Mouse (Mus musculus): ENCODE measurements at regions not wholly inside any gene's neighbourhood (a gene's known extent, or its start where the extent isn't known, plus 50 kb on each side); places are given as distances from the start of the nearest gene placed in this dataset.
A peak's percentile ranks its signal among the peaks of the same experiment; 100 is the strongest.

DNA sequence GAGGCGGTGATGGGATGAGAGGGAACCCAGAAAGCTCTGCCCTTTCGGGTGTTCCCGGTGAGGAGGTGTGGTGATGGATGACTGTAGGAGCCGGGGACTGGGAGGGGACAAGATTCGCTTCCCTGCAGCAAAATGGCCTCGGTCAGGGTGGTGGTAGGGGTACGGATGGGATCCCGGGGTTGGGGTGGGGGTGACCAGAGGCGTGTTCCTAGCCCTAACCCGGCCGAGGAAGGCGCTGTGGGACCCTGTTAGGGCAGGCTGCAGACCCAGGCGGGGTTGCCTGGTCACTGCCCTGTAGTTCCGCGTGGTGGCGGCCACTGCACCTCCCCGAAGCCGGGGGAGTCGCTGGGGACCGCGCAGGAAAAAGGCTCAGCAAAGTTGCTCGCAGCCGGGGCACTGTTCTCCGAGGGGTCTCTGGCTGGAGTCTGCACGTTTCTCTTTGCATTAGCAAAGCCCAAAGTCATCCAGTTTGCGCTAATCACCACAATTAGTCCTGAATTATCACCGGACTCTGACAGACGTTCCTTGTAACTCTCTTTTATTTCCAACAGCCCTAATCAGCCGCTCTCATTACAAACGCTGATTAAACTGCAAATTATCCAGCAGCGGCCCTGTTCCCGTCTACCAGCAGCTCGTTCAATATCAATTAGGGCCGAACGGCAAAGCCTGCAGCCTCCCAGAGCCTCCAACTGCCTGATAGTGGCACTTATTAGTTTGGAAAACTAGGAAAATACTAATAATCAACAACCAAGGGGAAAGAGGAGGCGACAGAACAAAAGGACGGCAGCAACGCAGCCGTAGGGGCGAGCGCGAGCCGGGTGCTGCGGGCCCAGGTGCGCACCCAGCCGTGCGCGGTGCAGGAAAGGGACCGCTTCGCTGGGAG lies 78.8 kb upstream of the Tbca start:
- DNase-seq, result peak; percentile 34 to 40

GRCm38 (mm10) chr13:94710574-94711172 lies 78.0 kb upstream of the Tbca start:
- no peak for DNase-seq

GRCm38 (mm10) chr13:94713451-94713850 lies 75.3 kb upstream of the Tbca start:
- DNase-seq, result no peak

DNA sequence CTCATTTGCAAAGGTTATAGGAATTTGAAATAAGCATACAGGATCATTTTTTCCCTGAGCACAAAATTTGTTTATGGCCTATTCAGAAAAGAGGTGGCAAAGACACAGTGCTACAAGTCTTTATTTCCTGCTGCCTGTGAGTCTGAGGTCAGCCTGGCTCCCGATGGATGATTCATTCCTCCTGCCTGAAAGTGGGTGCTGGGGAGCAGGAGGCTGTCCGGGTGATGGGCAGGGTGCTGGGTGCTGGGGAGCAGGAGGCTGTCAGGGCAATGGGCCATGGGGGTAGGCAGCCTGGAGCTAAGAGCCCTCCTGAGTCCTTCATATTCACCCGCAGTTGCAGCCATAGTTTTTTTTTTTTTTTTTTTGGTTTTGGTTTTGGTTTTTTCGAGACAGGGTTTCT lies 67.1 kb upstream of the Tbca start:
- no peak for DNase-seq

Measured in adrenal gland, postnatal 36 days (tissue).